Mouse (Mus musculus): ENCODE results near the gene Kcnk4. TPM values are rescaled to one million over a fixed set of nuclear protein-coding genes. Genes with fewer than 3 reads are reported as not detected.
"Not testable (repeated sequence)": the region's sequence is repeated elsewhere in the genome, so short reads cannot be mapped to it uniquely, and the experiment has no call there.

The Kcnk4 gene
- polyA plus RNA-seq, 1 experiment from 2014 or later, result not detected

DNA sequence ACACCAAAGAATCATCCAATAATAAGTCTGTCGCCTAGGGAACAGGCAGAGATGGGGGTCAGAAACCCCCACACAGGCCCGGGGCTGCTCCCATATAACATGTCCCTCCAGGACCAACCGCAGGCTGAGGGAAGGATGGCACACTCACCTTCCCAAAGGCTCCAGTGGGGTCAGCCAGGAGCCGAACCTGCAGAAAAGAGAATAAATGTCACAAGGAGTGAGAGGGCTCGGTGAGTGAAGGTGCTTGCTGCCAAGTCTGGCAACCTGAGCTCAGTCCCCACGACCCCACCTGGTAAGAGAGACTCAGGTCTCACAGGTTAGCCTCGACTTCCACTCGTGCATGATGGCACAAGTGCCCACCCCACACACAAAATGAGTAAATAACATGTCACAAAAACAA, 27.2 kb downstream of the Kcnk4 start:
- no peak overlapping the region for H3K27ac ChIP-seq (ENCODE audit: low read depth, low read length)
- no peak for ATAC-seq (ENCODE audit: low FRiP score)
- H3K9me3 ChIP-seq (ENCODE audit: control insufficient read depth, low read length), result no peaks in the 10 kb centered on the region
- H3K4me2 ChIP-seq, result no peak overlapping the region
- no peak overlapping the region for H3K4me3 ChIP-seq (ENCODE audit: low read depth, low read length)
- H3K36me3 ChIP-seq (ENCODE audit: control insufficient read depth, insufficient read depth, low read length), result peaks cover 16% of the 10 kb centered on the region
- no peak overlapping the region for H3K9ac ChIP-seq (ENCODE audit: low read length)
- H3K27me3 ChIP-seq (ENCODE audit: control insufficient read depth, insufficient read depth, low read length), result no peaks in the 10 kb centered on the region
- 90% methylated on average over 8 of the region's 8 CpGs for WGBS
- no peak for DNase-seq (ENCODE audit: low spot score, missing footprints)
- H3K4me1 ChIP-seq (ENCODE audit: control insufficient read depth, insufficient read depth, low read length), result peaks cover 18% of the 10 kb centered on the region

DNA sequence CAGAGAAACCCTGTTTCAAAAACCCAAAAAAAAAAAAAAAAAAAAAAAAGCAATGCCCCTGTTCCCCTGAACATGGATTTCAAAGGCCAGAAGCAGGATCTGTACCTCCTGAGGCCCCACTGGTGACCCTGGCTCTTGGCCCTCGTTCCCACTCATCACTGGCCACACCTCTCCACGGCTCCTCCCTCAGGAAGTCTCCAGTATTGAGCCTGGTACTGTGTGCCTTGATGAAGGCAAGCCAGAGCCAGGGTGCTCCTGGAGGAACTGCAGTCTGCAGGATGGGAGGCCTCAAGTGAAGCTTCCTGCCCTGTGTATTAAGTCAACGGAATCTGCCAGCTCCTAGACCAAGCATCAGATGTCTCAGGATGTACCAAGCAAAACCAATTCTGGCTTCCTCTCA, 28.1 kb downstream of the Kcnk4 start:
- DNase-seq (ENCODE audit: low spot score, missing footprints), result no peak
- no peak overlapping the region for H3K4me3 ChIP-seq (ENCODE audit: low read depth, low read length)
- ATAC-seq (ENCODE audit: low FRiP score), result no peak
- peaks cover 10% of the 10 kb centered on the region for H3K36me3 ChIP-seq (ENCODE audit: control insufficient read depth, insufficient read depth, low read length)
- WGBS, result 95% methylated on average over 3 of the region's 3 CpGs
- H3K27ac ChIP-seq (ENCODE audit: low read depth, low read length), result no peak overlapping the region
- H3K9me3 ChIP-seq (ENCODE audit: control insufficient read depth, low read length), result no peaks in the 10 kb centered on the region
- H3K27me3 ChIP-seq (ENCODE audit: control insufficient read depth, insufficient read depth, low read length), result no peaks in the 10 kb centered on the region
- no peak overlapping the region for H3K4me2 ChIP-seq
- H3K4me1 ChIP-seq (ENCODE audit: control insufficient read depth, insufficient read depth, low read length), result peaks cover 16% of the 10 kb centered on the region
- H3K9ac ChIP-seq (ENCODE audit: low read length), result no peak overlapping the region

DNA sequence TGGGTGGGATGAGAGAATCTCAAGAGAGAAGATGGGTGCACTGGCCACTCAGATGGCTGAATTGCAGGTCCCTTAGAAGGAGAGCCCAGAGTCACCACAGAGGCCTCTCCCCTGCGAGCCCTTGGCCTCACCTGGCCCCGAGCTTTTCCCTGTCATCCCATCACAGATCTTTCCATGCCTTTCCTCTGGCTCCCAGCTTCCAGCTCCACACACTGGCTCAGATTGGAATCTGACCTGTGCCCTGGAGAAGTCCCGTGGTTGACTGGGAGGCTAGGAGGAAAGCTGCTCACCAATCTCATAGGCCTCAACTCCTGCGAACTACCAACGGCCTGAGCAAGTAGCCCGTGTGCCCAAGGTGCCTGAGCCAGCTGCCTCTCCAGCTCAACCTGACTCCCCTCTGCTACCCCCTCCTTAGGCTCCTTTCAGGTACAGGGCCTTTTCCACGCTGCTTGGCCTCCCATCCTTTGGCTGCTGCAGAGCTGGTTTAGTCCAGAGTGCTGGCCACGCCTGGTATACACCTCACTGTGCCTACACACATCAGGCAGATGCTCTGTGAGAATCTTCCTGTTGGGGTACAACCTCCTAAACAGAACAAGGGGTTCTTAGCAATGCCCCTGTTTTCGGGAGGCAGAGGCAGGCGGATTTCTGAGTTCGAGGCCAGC, 28.7 kb downstream of the Kcnk4 start:
- peaks cover 10% of the 10 kb centered on the region for H3K36me3 ChIP-seq (ENCODE audit: control insufficient read depth, insufficient read depth, low read length)
- ATAC-seq (ENCODE audit: low FRiP score), result no peak
- no peak overlapping the region for H3K4me3 ChIP-seq (ENCODE audit: low read depth, low read length)
- DNase-seq (ENCODE audit: low spot score, missing footprints), result no peak
- no peak overlapping the region for H3K9ac ChIP-seq (ENCODE audit: low read length)
- WGBS, result 95% methylated on average over 11 of the region's 11 CpGs
- no peaks in the 10 kb centered on the region for H3K9me3 ChIP-seq (ENCODE audit: control insufficient read depth, low read length)
- no peaks in the 10 kb centered on the region for H3K27me3 ChIP-seq (ENCODE audit: control insufficient read depth, insufficient read depth, low read length)
- H3K4me1 ChIP-seq (ENCODE audit: control insufficient read depth, insufficient read depth, low read length), result peaks cover 13% of the 10 kb centered on the region
- H3K4me2 ChIP-seq, result no peak overlapping the region
- no peak overlapping the region for H3K27ac ChIP-seq (ENCODE audit: low read depth, low read length)

DNA sequence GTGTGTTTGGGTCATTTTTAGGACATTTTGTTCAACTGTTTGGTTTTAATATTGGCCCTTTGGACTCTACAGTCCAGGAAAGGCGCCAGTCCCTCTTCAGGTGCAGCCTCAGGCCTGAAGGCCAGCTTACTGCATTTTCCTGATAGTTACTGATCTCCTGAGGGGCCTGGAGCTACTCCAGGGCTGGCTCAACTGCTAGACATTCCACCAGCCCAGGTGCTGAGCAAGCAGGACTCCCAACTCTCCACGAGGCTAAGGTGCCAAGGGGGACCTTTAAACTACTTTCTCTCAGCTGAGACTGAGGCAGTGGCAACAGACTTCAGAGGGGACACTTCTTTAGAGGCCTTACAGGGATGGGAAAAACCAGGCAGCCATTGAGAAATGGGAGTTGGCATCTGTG, 29.5 kb downstream of the Kcnk4 start:
- Histone ChIP-seq H3K4me2 (no peak overlapping the region), H3K9ac (ENCODE audit: low read length) (no peak overlapping the region), H3K4me1 (ENCODE audit: control insufficient read depth, insufficient read depth, low read length) (peaks cover 13% of the 10 kb centered on the region), H3K9me3 (ENCODE audit: control insufficient read depth, low read length) (no peaks in the 10 kb centered on the region), H3K36me3 (ENCODE audit: control insufficient read depth, insufficient read depth, low read length) (peaks cover 10% of the 10 kb centered on the region), H3K27ac (ENCODE audit: low read depth, low read length) (no peak overlapping the region), H3K4me3 (ENCODE audit: low read depth, low read length) (no peak overlapping the region), H3K27me3 (ENCODE audit: control insufficient read depth, insufficient read depth, low read length) (no peaks in the 10 kb centered on the region)
- WGBS, result 76% methylated on average over 2 of the region's 2 CpGs
- ATAC-seq (ENCODE audit: low FRiP score) (no peak), DNase-seq (ENCODE audit: low spot score, missing footprints) (no peak)

DNA sequence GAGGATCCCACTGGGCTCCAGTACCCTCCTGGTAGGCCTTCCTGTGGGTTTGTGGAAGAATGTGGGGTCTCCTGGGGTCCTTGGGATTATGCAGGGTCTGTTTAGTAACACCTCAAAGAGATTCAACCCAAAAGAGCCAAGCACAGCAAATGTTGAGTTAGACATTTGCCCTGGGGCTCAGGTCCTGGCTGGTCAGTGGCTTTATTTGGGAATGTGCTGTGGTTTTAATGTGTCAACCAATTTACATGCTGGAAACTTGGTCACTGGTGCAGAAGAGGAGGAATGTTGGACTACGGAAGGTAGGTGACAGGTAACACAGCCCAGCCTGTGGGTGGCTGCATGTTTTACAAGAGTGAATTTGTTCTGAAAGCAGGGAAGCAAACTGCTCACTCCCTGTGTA, 31.3 kb downstream of the Kcnk4 start:
- no peak overlapping the region for H3K27ac ChIP-seq (ENCODE audit: low read depth, low read length)
- peaks cover 10% of the 10 kb centered on the region for H3K36me3 ChIP-seq (ENCODE audit: control insufficient read depth, insufficient read depth, low read length)
- H3K4me1 ChIP-seq (ENCODE audit: control insufficient read depth, insufficient read depth, low read length), result peaks cover 2% of the 10 kb centered on the region
- ATAC-seq (ENCODE audit: low FRiP score) (no peak), DNase-seq (ENCODE audit: low spot score, missing footprints) (no peak)
- no peaks in the 10 kb centered on the region for H3K9me3 ChIP-seq (ENCODE audit: control insufficient read depth, low read length)
- H3K4me2 ChIP-seq, result no peak overlapping the region
- H3K9ac ChIP-seq (ENCODE audit: low read length), result no peak overlapping the region
- no peaks in the 10 kb centered on the region for H3K27me3 ChIP-seq (ENCODE audit: control insufficient read depth, insufficient read depth, low read length)
- H3K4me3 ChIP-seq (ENCODE audit: low read depth, low read length), result no peak overlapping the region
- 93% methylated on average over 1 of the region's 1 CpGs for WGBS

DNA sequence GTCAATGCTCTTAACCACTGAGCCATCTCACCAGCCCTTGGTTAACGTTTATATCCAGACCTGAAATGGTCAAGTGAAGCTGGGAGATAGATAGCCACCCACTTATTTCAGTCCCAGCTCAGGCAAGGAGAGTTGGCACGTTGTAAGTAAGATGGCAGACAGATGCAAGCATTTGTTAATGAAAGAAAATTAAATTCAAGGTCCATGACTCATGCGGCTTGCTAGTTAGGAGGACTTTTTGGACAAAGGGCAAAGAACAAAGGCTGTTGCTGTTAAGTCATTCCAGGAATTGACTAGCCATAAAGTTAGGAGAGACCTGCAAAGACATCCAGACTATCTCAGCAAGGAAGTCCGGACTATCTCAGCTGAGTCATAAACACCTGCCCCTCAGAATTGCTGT, 34.7 kb downstream of the Kcnk4 start:
- Histone ChIP-seq H3K9ac (ENCODE audit: low read length) (no peak overlapping the region), H3K27me3 (ENCODE audit: control insufficient read depth, insufficient read depth, low read length) (no peaks in the 10 kb centered on the region), H3K4me1 (ENCODE audit: control insufficient read depth, insufficient read depth, low read length) (no peaks in the 10 kb centered on the region), H3K4me2 (no peak overlapping the region), H3K27ac (ENCODE audit: low read depth, low read length) (no peak overlapping the region), H3K9me3 (ENCODE audit: control insufficient read depth, low read length) (no peaks in the 10 kb centered on the region), H3K4me3 (ENCODE audit: low read depth, low read length) (no peak overlapping the region), H3K36me3 (ENCODE audit: control insufficient read depth, insufficient read depth, low read length) (no peaks in the 10 kb centered on the region)
- WGBS, result 83% methylated on average over 4 of the region's 4 CpGs
- DNase-seq (ENCODE audit: low spot score, missing footprints) (no peak), ATAC-seq (ENCODE audit: low FRiP score) (no peak)

DNA sequence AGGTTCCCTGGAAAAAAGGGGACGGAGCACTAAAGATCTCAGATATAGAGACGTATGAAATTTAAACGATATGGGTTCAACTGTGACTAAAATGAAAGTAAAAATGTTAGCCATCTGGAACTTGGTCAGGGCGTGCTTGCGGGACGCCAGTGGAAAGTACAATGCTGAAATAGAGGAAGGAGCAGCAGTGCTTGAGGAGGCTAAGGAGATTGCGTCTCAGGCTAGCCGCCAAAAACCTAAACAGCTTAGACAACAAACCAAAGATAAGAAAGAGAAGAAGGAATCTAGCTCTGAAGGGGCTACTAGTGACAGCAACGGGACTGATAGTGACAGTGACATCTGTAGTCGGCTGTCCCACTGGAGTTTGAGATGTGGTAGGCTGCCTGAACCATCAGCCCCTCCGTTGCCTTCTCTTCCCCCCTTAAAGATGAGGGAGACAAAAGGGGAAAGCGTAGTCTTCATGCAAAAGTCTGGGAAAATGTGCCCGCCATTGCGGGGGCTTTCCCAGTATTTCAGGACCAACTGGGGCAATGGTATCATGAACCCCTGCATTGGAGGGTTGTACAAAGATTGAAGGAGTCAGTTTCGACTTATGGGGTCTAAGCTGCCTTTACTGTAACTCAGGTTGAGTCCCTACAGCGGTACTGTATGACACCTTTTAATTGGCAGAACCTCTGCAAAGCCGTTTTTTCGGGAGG, 38.6 kb downstream of the Kcnk4 start:
- not testable (repeated sequence) for H3K4me3 ChIP-seq (ENCODE audit: low read depth, low read length); H3K27me3 ChIP-seq (ENCODE audit: control insufficient read depth, insufficient read depth, low read length); H3K36me3 ChIP-seq (ENCODE audit: control insufficient read depth, insufficient read depth, low read length); H3K27ac ChIP-seq (ENCODE audit: low read depth, low read length); H3K9ac ChIP-seq (ENCODE audit: low read length); H3K4me2 ChIP-seq; H3K4me1 ChIP-seq (ENCODE audit: control insufficient read depth, insufficient read depth, low read length); DNase-seq (ENCODE audit: low spot score, missing footprints); ATAC-seq (ENCODE audit: low FRiP score); H3K9me3 ChIP-seq (ENCODE audit: control insufficient read depth, low read length)
- WGBS, result 89% methylated on average over 18 of the region's 18 CpGs

DNA sequence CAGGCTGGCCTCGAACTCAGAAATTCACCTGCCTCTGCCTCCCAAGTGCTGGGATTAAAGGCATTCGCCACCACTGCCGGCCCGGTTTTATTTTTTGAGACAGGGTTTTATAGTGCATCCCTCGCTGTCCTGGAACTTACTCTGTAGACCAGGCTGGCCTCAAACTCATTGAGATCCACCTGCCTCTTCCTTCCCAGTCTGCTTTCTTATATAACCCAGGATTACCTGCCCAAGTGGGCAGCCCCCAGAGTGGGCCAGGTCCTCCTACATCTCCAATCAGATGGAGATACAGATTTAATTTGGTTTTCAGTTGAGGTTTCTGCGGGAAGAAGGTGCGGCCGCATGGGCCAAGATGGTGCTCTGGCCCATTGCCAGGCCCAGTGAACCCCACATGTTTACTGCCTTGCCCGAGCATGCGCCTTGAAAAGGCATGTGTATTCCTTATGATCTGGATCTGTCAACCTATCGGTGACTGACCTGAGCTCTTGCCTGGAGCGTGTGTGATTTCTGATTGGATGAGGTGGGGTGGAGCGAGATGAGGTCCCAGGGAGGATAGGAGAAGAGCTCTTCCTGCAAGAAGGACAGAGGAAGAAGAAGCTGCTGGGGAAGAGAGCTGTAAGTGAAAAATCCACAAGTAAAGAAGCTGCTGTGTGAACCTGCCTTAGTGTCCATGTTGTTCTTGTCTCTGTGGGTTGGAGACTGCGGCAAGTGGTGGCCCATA, 40.4 kb downstream of the Kcnk4 start:
- H3K9ac ChIP-seq (ENCODE audit: low read length), result no peak overlapping the region
- no peaks in the 10 kb centered on the region for H3K4me1 ChIP-seq (ENCODE audit: control insufficient read depth, insufficient read depth, low read length)
- no peak overlapping the region for H3K27ac ChIP-seq (ENCODE audit: low read depth, low read length)
- no peaks in the 10 kb centered on the region for H3K36me3 ChIP-seq (ENCODE audit: control insufficient read depth, insufficient read depth, low read length)
- no peak overlapping the region for H3K4me2 ChIP-seq
- 93% methylated on average over 14 of the region's 14 CpGs for WGBS
- H3K4me3 ChIP-seq (ENCODE audit: low read depth, low read length), result no peak overlapping the region
- DNase-seq (ENCODE audit: low spot score, missing footprints) (no peak), ATAC-seq (ENCODE audit: low FRiP score) (no peak)
- H3K9me3 ChIP-seq (ENCODE audit: control insufficient read depth, low read length), result no peaks in the 10 kb centered on the region
- H3K27me3 ChIP-seq (ENCODE audit: control insufficient read depth, insufficient read depth, low read length), result no peaks in the 10 kb centered on the region

DNA sequence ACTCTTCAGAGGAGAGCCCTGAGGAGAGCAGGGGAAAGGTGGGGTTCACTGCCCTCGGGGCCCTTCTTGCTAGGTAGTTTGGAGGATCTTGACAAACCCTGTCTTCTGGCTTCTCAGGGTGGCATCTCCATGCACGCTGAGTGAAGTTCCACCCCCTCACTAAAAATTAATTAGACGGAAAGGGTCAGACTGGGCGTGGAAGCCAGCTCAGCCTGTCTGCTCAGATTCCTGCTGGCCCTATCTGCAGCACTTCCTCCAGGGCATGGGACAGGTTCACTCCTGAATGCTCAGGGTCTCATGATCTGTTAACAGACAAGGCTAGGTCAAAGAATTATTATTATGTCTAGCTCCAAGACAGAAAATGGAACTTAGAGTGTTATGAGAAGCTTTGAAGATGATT, 41.8 kb downstream of the Kcnk4 start:
- DNase-seq (ENCODE audit: low spot score, missing footprints) (no peak), ATAC-seq (ENCODE audit: low FRiP score) (no peak)
- no peak overlapping the region for H3K4me2 ChIP-seq
- no peaks in the 10 kb centered on the region for H3K4me1 ChIP-seq (ENCODE audit: control insufficient read depth, insufficient read depth, low read length)
- no peaks in the 10 kb centered on the region for H3K36me3 ChIP-seq (ENCODE audit: control insufficient read depth, insufficient read depth, low read length)
- no peaks in the 10 kb centered on the region for H3K9me3 ChIP-seq (ENCODE audit: control insufficient read depth, low read length)
- WGBS, result 68% methylated on average over 4 of the region's 4 CpGs
- H3K27ac ChIP-seq (ENCODE audit: low read depth, low read length), result no peak overlapping the region
- no peak overlapping the region for H3K4me3 ChIP-seq (ENCODE audit: low read depth, low read length)
- no peaks in the 10 kb centered on the region for H3K27me3 ChIP-seq (ENCODE audit: control insufficient read depth, insufficient read depth, low read length)
- no peak overlapping the region for H3K9ac ChIP-seq (ENCODE audit: low read length)
